Mouse (Mus musculus): ENCODE data around the gene Pkd2l1.

Pkd2l1 gene

GRCm38 (mm10) chr19:44192342-44192741 is at the start of gene Pkd2l1:
Gene Pkd2l1 (minus strand): TSS chr19:44192442.
- no peak for DNase-seq

GRCm38 (mm10) chr19:44238906-44239305 is 46.7 kb upstream of the Pkd2l1 start:
- no peak for DNase-seq

- DNase-seq, result no peak
These were observed 45.3 kb upstream of the Pkd2l1 start for GRCm38 (mm10) chr19:44237471-44238006.

GRCm38 (mm10) chr19:44231608-44232151 is 39.4 kb upstream of the Pkd2l1 start:
- no peak for DNase-seq

- no peak for DNase-seq
These were observed 38.0 kb upstream of the Pkd2l1 start for GRCm38 (mm10) chr19:44230212-44230611.

- no peak for DNase-seq
These were observed 37.5 kb upstream of the Pkd2l1 start for GRCm38 (mm10) chr19:44229776-44230175.

GRCm38 (mm10) chr19:44225728-44226127 is 33.5 kb upstream of the Pkd2l1 start:
- no peak for DNase-seq

GRCm38 (mm10) chr19:44217958-44218525 is 25.8 kb upstream of the Pkd2l1 start:
- DNase-seq, result no peak

- no peak for DNase-seq
These were observed 23.0 kb upstream of the Pkd2l1 start for GRCm38 (mm10) chr19:44215255-44215654.

GRCm38 (mm10) chr19:44207079-44207478 is 14.8 kb upstream of the Pkd2l1 start:
- DNase-seq, result no peak

GRCm38 (mm10) chr19:44203015-44203564 is 10.8 kb upstream of the Pkd2l1 start, which contains the start of gene Scd3:
Gene Scd3 (plus strand): TSS chr19:44203269.
- no peak for DNase-seq

- DNase-seq, result no peak
These were observed 6.7 kb upstream of the Pkd2l1 start for GRCm38 (mm10) chr19:44198964-44199363.

GRCm38 (mm10) chr19:44198494-44198893 is 6.3 kb upstream of the Pkd2l1 start:
- DNase-seq, result no peak

GRCm38 (mm10) chr19:44197053-44197852 is 5.0 kb upstream of the Pkd2l1 start:
- DNase-seq, result no peak

GRCm38 (mm10) chr19:44195138-44195537 is 2.9 kb upstream of the Pkd2l1 start:
- peak; percentile 61 for DNase-seq

GRCm38 (mm10) chr19:44193906-44194305 is 1.7 kb upstream of the Pkd2l1 start:
- no peak for DNase-seq

GRCm38 (mm10) chr19:44189056-44189455 is 3.2 kb downstream of the Pkd2l1 start:
- no peak for DNase-seq

- no peak for DNase-seq
These were observed 8.3 kb downstream of the Pkd2l1 start for GRCm38 (mm10) chr19:44183968-44184367.

GRCm38 (mm10) chr19:44180502-44180901 is 11.7 kb downstream of the Pkd2l1 start:
- no peak for DNase-seq

GRCm38 (mm10) chr19:44176741-44177140 is 15.5 kb downstream of the Pkd2l1 start:
- no peak for DNase-seq

- DNase-seq, result no peak
These were observed 17.4 kb downstream of the Pkd2l1 start for GRCm38 (mm10) chr19:44174835-44175234.

- DNase-seq, result no peak
These were observed 30.7 kb downstream of the Pkd2l1 start for GRCm38 (mm10) chr19:44161515-44161914.

GRCm38 (mm10) chr19:44159386-44159785 is 32.9 kb downstream of the Pkd2l1 start:
- DNase-seq, result no peak

GRCm38 (mm10) chr19:44157005-44157404 is 35.2 kb downstream of the Pkd2l1 start:
- DNase-seq, result no peak
